Mouse (Mus musculus): ENCODE results near the gene Dtymk.

- TF ChIP-seq FLI1 (IDR thresholded peaks at IDR 0.05; ENCODE audit: low read length) = no peak
- TF ChIP-seq GATA1 (IDR thresholded peaks at IDR 0.05; ENCODE audit: borderline replicate concordance, low read length) = no peak
These were observed 7.2 kb downstream of the Dtymk start for GRCm38 (mm10) chr1:93794526-93794925.
